Mouse (Mus musculus): ENCODE results near the gene Elmsan1. TPM values are rescaled to one million over a fixed set of nuclear protein-coding genes. Genes with fewer than 3 reads are reported as not detected.

Gene Elmsan1
- polyA plus RNA-seq, 1 experiment: 10.1 TPM

GRCm38 (mm10) chr12:84217508-84218131 lies 1.1 kb downstream of the Elmsan1 start:
- Histone ChIP-seq H3K4me3 (replicated peaks) (peak overlapping the region; percentile 99), H3K9me3 (no peaks in the 10 kb centered on the region), H3K36me3 (replicated peaks; ENCODE audit: low read length) (peaks cover 35% of the 10 kb centered on the region), H3K27me3 (replicated peaks) (no peaks in the 10 kb centered on the region), H3K4me1 (peaks cover 84% of the 10 kb centered on the region)
- TF ChIP-seq GATA1 (IDR thresholded peaks at IDR 0.05; ENCODE audit: borderline replicate concordance, low read length) (no peak), FLI1 (IDR thresholded peaks at IDR 0.05; ENCODE audit: low read length) (no peak)

DNA sequence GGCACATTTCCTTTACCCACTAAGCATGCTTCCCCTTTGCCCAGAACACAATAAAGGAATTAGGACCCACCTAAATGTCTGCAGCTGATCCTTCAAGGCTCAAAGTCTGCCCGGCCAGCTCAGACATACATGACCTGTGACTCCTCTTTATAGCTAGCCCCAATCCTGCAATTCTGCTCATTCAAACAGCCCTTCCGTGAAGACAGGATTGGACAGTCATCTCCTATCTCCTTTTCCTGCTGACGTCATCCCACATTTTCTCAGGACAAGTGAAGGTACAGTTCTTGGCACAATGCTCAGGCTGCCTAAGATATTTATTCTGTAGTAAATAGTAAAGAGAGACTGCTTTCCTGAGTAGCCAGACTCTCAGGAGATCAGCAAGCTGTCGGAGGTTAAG lies 1.6 kb downstream of the Elmsan1 start:
- Histone ChIP-seq H3K4me3 (replicated peaks) (peak overlapping the region; percentile 99), H3K27me3 (replicated peaks) (no peaks in the 10 kb centered on the region), H3K9me3 (no peaks in the 10 kb centered on the region), H3K4me1 (peaks cover 84% of the 10 kb centered on the region), H3K36me3 (replicated peaks; ENCODE audit: low read length) (peaks cover 40% of the 10 kb centered on the region)
- no peak for TF ChIP-seq FLI1 (IDR thresholded peaks at IDR 0.05; ENCODE audit: low read length)
- TF ChIP-seq GATA1 (IDR thresholded peaks at IDR 0.05; ENCODE audit: borderline replicate concordance, low read length): no peak

GRCm38 (mm10) chr12:84215758-84216440 lies 2.8 kb downstream of the Elmsan1 start:
- no peaks in the 10 kb centered on the region for H3K9me3 ChIP-seq
- H3K4me3 ChIP-seq (replicated peaks): peak overlapping the region; percentile 62
- peaks cover 82% of the 10 kb centered on the region for H3K4me1 ChIP-seq
- no peaks in the 10 kb centered on the region for H3K27me3 ChIP-seq (replicated peaks)
- peaks cover 51% of the 10 kb centered on the region for H3K36me3 ChIP-seq (replicated peaks; ENCODE audit: low read length)
- TF ChIP-seq GATA1 (IDR thresholded peaks at IDR 0.05; ENCODE audit: borderline replicate concordance, low read length): no peak
- no peak for TF ChIP-seq FLI1 (IDR thresholded peaks at IDR 0.05; ENCODE audit: low read length)

DNA sequence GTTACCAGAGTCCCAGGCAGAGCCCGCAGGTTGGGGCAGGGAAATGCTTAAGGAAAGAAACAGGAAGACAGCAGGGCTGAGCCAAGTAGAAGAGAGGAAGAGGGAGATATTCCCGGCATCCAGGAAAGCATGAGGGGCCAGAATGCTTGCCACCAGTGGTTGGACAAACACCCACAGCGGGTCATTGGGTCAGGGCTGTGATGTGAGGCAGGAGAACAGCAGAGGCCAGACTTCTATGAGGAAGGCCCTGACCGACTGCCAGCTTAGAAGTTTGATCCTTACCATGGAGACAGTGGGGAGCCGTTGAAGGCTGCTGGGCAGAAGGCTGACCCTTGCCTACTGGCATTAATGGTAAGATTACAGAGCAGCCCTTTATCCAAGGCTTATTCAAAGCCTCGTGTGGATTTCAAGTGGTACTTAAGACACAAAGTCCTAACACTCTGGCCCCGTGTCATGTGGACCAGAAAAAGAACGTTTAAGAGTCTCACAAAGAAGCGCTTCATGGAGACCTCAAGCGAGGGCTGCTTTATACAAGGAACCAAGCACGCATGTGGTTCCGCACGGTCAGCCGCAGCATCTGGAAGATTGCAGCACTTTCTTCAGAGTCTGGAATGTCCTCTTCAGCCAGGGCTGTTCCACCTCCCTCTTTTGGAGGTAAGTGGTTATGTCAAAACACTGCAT lies 4.0 kb downstream of the Elmsan1 start:
- Histone ChIP-seq H3K36me3 (replicated peaks; ENCODE audit: low read length) (peaks cover 63% of the 10 kb centered on the region), H3K9me3 (no peaks in the 10 kb centered on the region), H3K27me3 (replicated peaks) (no peaks in the 10 kb centered on the region), H3K4me3 (replicated peaks) (no peak overlapping the region), H3K4me1 (peaks cover 83% of the 10 kb centered on the region)
- TF ChIP-seq GATA1 (IDR thresholded peaks at IDR 0.05; ENCODE audit: borderline replicate concordance, low read length): no peak
- no peak for TF ChIP-seq FLI1 (IDR thresholded peaks at IDR 0.05; ENCODE audit: low read length)

GRCm38 (mm10) chr12:84212297-84212696 lies 6.4 kb downstream of the Elmsan1 start:
- peaks cover 95% of the 10 kb centered on the region for H3K4me1 ChIP-seq
- no peaks in the 10 kb centered on the region for H3K27me3 ChIP-seq (replicated peaks)
- peaks cover 87% of the 10 kb centered on the region for H3K36me3 ChIP-seq (replicated peaks; ENCODE audit: low read length)

GRCm38 (mm10) chr12:84211021-84211538 lies 7.6 kb downstream of the Elmsan1 start:
- peaks cover 95% of the 10 kb centered on the region for H3K4me1 ChIP-seq
- no peaks in the 10 kb centered on the region for H3K9me3 ChIP-seq
- H3K4me3 ChIP-seq (replicated peaks): no peak overlapping the region
- H3K27me3 ChIP-seq (replicated peaks): no peaks in the 10 kb centered on the region
- H3K36me3 ChIP-seq (replicated peaks; ENCODE audit: low read length): peaks cover 81% of the 10 kb centered on the region
- TF ChIP-seq FLI1 (IDR thresholded peaks at IDR 0.05; ENCODE audit: low read length) (no peak), GATA1 (IDR thresholded peaks at IDR 0.05; ENCODE audit: borderline replicate concordance, low read length) (no peak)

More at GRCm38 (mm10) chr12:84212297-84212696, 6.4 kb downstream of the Elmsan1 start:
- Histone ChIP-seq H3K4me3 (replicated peaks) (no peak overlapping the region), H3K9me3 (no peaks in the 10 kb centered on the region)
- TF ChIP-seq FLI1 (IDR thresholded peaks at IDR 0.05; ENCODE audit: low read length) (no peak), GATA1 (IDR thresholded peaks at IDR 0.05; ENCODE audit: borderline replicate concordance, low read length) (no peak)

- TF ChIP-seq GATA1 (IDR thresholded peaks at IDR 0.05; ENCODE audit: borderline replicate concordance, low read length) (no peak), FLI1 (IDR thresholded peaks at IDR 0.05; ENCODE audit: low read length) (no peak)
- H3K27me3 ChIP-seq (replicated peaks): no peaks in the 10 kb centered on the region
- H3K36me3 ChIP-seq (replicated peaks; ENCODE audit: low read length): peaks cover 82% of the 10 kb centered on the region
- peaks cover 95% of the 10 kb centered on the region for H3K4me1 ChIP-seq
- peak overlapping the region; percentile 6 for H3K4me3 ChIP-seq (replicated peaks)
- H3K9me3 ChIP-seq: no peaks in the 10 kb centered on the region
Observed at GRCm38 (mm10) chr12:84210288-84210687, 8.4 kb downstream of the Elmsan1 start.

DNA sequence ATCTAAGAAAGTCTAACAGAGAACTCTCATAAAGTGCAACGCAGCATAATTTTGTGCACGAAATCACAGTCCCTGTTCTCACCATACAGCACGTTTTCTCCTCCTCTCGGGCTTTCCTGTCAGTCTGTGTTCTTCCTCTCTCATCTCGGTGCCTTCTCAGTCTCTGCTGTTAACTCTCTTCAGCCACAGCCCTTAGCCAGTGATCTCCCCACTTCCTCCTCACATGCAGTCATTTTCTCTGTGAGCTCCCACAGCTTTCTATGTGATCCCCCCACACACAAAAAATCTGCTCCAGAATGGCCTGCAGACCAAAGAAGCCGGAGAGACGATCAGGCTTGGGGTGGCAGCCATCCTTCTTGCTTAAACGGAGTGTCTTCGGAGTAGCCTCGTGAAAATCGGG lies 9.6 kb downstream of the Elmsan1 start:
- Histone ChIP-seq H3K4me3 (replicated peaks) (no peak overlapping the region), H3K36me3 (replicated peaks; ENCODE audit: low read length) (peaks cover 79% of the 10 kb centered on the region), H3K27me3 (replicated peaks) (no peaks in the 10 kb centered on the region), H3K4me1 (peaks cover 95% of the 10 kb centered on the region), H3K9me3 (no peaks in the 10 kb centered on the region)
- TF ChIP-seq GATA1 (IDR thresholded peaks at IDR 0.05; ENCODE audit: borderline replicate concordance, low read length) (no peak), FLI1 (IDR thresholded peaks at IDR 0.05; ENCODE audit: low read length) (no peak)

- TF ChIP-seq FLI1 (IDR thresholded peaks at IDR 0.05; ENCODE audit: low read length) (no peak), GATA1 (IDR thresholded peaks at IDR 0.05; ENCODE audit: borderline replicate concordance, low read length) (no peak)
- Histone ChIP-seq H3K4me1 (peaks cover 98% of the 10 kb centered on the region), H3K9me3 (no peaks in the 10 kb centered on the region), H3K4me3 (replicated peaks) (peak overlapping the region; percentile 89), H3K27me3 (replicated peaks) (no peaks in the 10 kb centered on the region), H3K36me3 (replicated peaks; ENCODE audit: low read length) (peaks cover 64% of the 10 kb centered on the region)
Observed at GRCm38 (mm10) chr12:84207209-84207817, 11.4 kb downstream of the Elmsan1 start.

All from megakaryocyte, embryonic 14.5 days (primary cell).